Mouse (Mus musculus) gastrocnemius, postnatal 4 days (tissue): ENCODE results near the gene Tia1. TPM values are rescaled to one million over a fixed set of nuclear protein-coding genes. Genes with fewer than 3 reads are reported as not detected.

Experiments
- DNase-seq, 2 experiments: peaks; one replicate each; pipeline ENCODE4 v3.0.0; 2021 to 2022; ENCODE audit warnings: low spot score in 2 of 2, mixed read lengths in 2 of 2
- total RNA-seq, 2 experiments: library from RNA; stranded (reverse); gene quantifications; 2 replicates each; pipeline ENCODE4 v1.2.3; 2021

Tia1 gene
- total RNA-seq, 2 experiments from 2014 or later, result 61.3 to 77.4 TPM

- DNase-seq, result no peak
These were observed 75.8 kb downstream of the Tia1 start for GRCm38 (mm10) chr6:86479816-86480188.

GRCm38 (mm10) chr6:86480189-86480831 lies 76.3 kb downstream of the Tia1 start:
- DNase-seq, result peak in 1 of 2 experiments; percentile 70

GRCm38 (mm10) chr6:86481871-86482270 lies 77.9 kb downstream of the Tia1 start:
- DNase-seq, result no peak

Other genes with a start within 250 kb of the Tia1 start
- under 1 TPM; 0.29 TPM for gene Tgfa, start 209.0 kb upstream of the Tia1 start, total RNA-seq
- gene Fam136a, start 38.6 kb upstream of the Tia1 start, total RNA-seq, result 10 to 100 TPM; 47.8 to 50.2 TPM
- gene Snrpg, start 32.9 kb upstream of the Tia1 start, total RNA-seq, result 100 to 1,000 TPM in 1 of 2 experiments, 10 to 100 TPM in 1; 97.3 to 118 TPM
- gene Pcyox1, start 7.1 kb upstream of the Tia1 start, total RNA-seq, result 10 to 100 TPM; 84.7 to 88.8 TPM
- gene Gm44790, start 22.4 kb downstream of the Tia1 start, total RNA-seq, result not detected
- 10 to 100 TPM; 11.3 to 12.4 TPM for gene C87436, start 34.2 kb downstream of the Tia1 start, total RNA-seq
- 100 to 1,000 TPM; 235 to 247 TPM for gene Pcbp1, start 122.1 kb downstream of the Tia1 start, total RNA-seq
- under 1 TPM; 0.42 to 0.67 TPM for gene Asprv1, start 223.9 kb downstream of the Tia1 start, total RNA-seq